Mouse (Mus musculus) ovary, postnatal 10 days (tissue): ENCODE data around the gene Gngt1.

ENCODE experiments used
- DNase-seq: peaks from one replicate; pipeline ENCODE4 v3.0.0; 2022; ENCODE audit warnings: low spot score

The Gngt1 gene

GRCm38 (mm10) chr6:3993492-3993891 is at the start of gene Gngt1:
Gngt1 (plus strand) TSS chr6:3993792.
- no peak for DNase-seq

- no peak for DNase-seq
Observed at GRCm38 (mm10) chr6:3954969-3955368, 38.6 kb upstream of the Gngt1 start.

GRCm38 (mm10) chr6:3967676-3968626 is 25.6 kb upstream of the Gngt1 start:
- peak; percentile 3 for DNase-seq

GRCm38 (mm10) chr6:3973679-3974078 is 19.9 kb upstream of the Gngt1 start:
- DNase-seq, result no peak

GRCm38 (mm10) chr6:3982661-3983284 is 10.8 kb upstream of the Gngt1 start:
- DNase-seq, result no peak

- DNase-seq, result no peak
Observed at GRCm38 (mm10) chr6:3988750-3989149, 4.8 kb upstream of the Gngt1 start, which contains the start of gene Tfpi2. Tfpi2 (minus strand) TSS chr6:3988919.

GRCm38 (mm10) chr6:3998089-3998488 is 4.5 kb downstream of the Gngt1 start:
- DNase-seq, result no peak

GRCm38 (mm10) chr6:3999296-3999695 is 5.7 kb downstream of the Gngt1 start:
- DNase-seq, result no peak

- DNase-seq, result no peak
Observed at GRCm38 (mm10) chr6:4000716-4001115, 7.1 kb downstream of the Gngt1 start.

GRCm38 (mm10) chr6:4003445-4003844 is 9.9 kb downstream of the Gngt1 start:
- no peak for DNase-seq

GRCm38 (mm10) chr6:4003890-4004306 is 10.3 kb downstream of the Gngt1 start, which contains the start of gene Gng11:
Gng11 (plus strand) TSS chr6:4003904.
- DNase-seq, result peak; percentile 35

GRCm38 (mm10) chr6:4004808-4005207 is 11.2 kb downstream of the Gngt1 start:
- no peak for DNase-seq

GRCm38 (mm10) chr6:4008501-4009040 is 15.0 kb downstream of the Gngt1 start:
- no peak for DNase-seq

GRCm38 (mm10) chr6:4009548-4009947 is 16.0 kb downstream of the Gngt1 start:
- no peak for DNase-seq

- no peak for DNase-seq
Observed at GRCm38 (mm10) chr6:4022645-4023044, 29.1 kb downstream of the Gngt1 start.

- DNase-seq, result no peak
Observed at GRCm38 (mm10) chr6:4026367-4026766, 32.8 kb downstream of the Gngt1 start.

- DNase-seq, result no peak
Observed at GRCm38 (mm10) chr6:4030956-4031355, 37.4 kb downstream of the Gngt1 start.

GRCm38 (mm10) chr6:4041821-4042220 is 48.2 kb downstream of the Gngt1 start:
- DNase-seq, result no peak
